Mouse (Mus musculus) common myeloid progenitor, adult 5-6 weeks (primary cell): ENCODE data around the gene Kdm2b. TPM values are rescaled to one million over a fixed set of nuclear protein-coding genes. Genes with fewer than 3 reads are reported as not detected.

Experiments
- ATAC-seq: replicated peaks from 2 replicates; pipeline ENCODE4 v1.8.0; 2016; ENCODE audit warnings: low read depth, mild to moderate bottlenecking, moderate TSS enrichment, inconsistent platforms; ENCODE audit not compliant: poor library complexity, severe bottlenecking
- total RNA-seq: library from RNA; stranded (forward); fragments of 200-1000, 187-1606 nt; gene quantifications from 2 replicates; pipeline ENCODE4 v1.2.3, GENCODE M21; 2017

Kdm2b gene
- total RNA-seq, 1 experiment from 2014 or later: 60.6 TPM

- ATAC-seq: no peak
Measured at GRCm38 (mm10) chr5:122874359-122874758, 115.3 kb downstream of the Kdm2b start.

- ATAC-seq: no peak
Measured at GRCm38 (mm10) chr5:122873573-122873972, 116.0 kb downstream of the Kdm2b start.

GRCm38 (mm10) chr5:122872626-122873025 lies 117.0 kb downstream of the Kdm2b start:
- ATAC-seq: no peak

GRCm38 (mm10) chr5:122863053-122863452 lies 126.6 kb downstream of the Kdm2b start:
- no peak for ATAC-seq

GRCm38 (mm10) chr5:122855858-122856257 lies 133.8 kb downstream of the Kdm2b start:
- 0 out of 2 replicates have a peak, but pooled peaks have one; percentile 45 for ATAC-seq

GRCm38 (mm10) chr5:122852611-122853010 lies 137.0 kb downstream of the Kdm2b start:
- no peak for ATAC-seq

GRCm38 (mm10) chr5:122850319-122851002 lies 139.2 kb downstream of the Kdm2b start:
- ATAC-seq: peak; percentile 50

GRCm38 (mm10) chr5:122849521-122850318 lies 139.9 kb downstream of the Kdm2b start, which contains the start of gene Rnf34:
Gene Rnf34 (plus strand): TSS chr5:122850048.
- ATAC-seq: peak; percentile 97

- peak; percentile 60 for ATAC-seq
Measured at GRCm38 (mm10) chr5:122843799-122844198, 145.8 kb downstream of the Kdm2b start.

GRCm38 (mm10) chr5:122841126-122841525 lies 148.5 kb downstream of the Kdm2b start:
- ATAC-seq: no peak

GRCm38 (mm10) chr5:122832996-122833395 lies 156.6 kb downstream of the Kdm2b start:
- ATAC-seq: no peak

- 0 out of 2 replicates have a peak, but pooled peaks have one; percentile 25 for ATAC-seq
Measured at GRCm38 (mm10) chr5:122832536-122832935, 157.1 kb downstream of the Kdm2b start.

- no peak for ATAC-seq
Measured at GRCm38 (mm10) chr5:122825099-122825498, 164.5 kb downstream of the Kdm2b start.

GRCm38 (mm10) chr5:122824450-122824849 lies 165.2 kb downstream of the Kdm2b start:
- ATAC-seq: no peak

- ATAC-seq: no peak
Measured at GRCm38 (mm10) chr5:122823976-122824375, 165.6 kb downstream of the Kdm2b start.

- no peak for ATAC-seq
Measured at GRCm38 (mm10) chr5:122822441-122822840, 167.2 kb downstream of the Kdm2b start.

GRCm38 (mm10) chr5:122821524-122821885 lies 168.1 kb downstream of the Kdm2b start:
- ATAC-seq: peak; percentile 43

- ATAC-seq: peak; percentile 97
Measured at GRCm38 (mm10) chr5:122820777-122821523, 168.7 kb downstream of the Kdm2b start, which contains the start of gene Anapc5. Gene Anapc5 (minus strand): TSS chr5:122821339.
